Comparison of ENCODE assay signal across 23 mouse cellular contexts in the genomic region with DNA sequence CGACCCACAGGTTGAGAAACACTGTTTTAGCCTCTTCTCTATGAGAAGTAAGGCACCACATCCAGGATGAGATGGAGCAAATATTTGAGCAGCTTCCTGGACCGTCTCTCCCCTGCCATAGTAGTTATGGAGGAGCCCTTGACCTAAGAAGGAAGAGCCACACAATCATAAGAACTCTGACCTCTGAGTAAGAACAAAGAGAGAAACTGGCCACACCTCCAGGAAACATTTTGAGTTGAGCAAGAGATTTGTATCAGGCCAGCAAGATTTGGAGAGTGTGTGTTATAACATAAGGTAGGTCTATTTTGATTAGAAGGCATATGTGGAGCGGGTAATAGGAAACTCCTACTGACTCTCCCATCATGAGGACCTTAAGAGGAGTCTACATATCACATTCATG. TPM values are rescaled to one million over a fixed set of nuclear protein-coding genes. Genes with fewer than 3 reads are reported as not detected.
DNase-seq lines count a peak whose midpoint lies in the region; ATAC-seq and TF ChIP-seq lines count a peak whose summit lies in the region.
"Had no signal": no experiment of that assay in that cellular context is flagged by ENCODE, and none has a peak within 500 bp of the region (broad histone marks: within the 10 kb centered on the region; RNA-seq: fewer than 3 reads in every experiment).

No protein-coding gene starts in this region.

- WGBS in liver, adult 2 months: 51% methylated on average over 3 of the region's 3 CpGs
- WGBS in liver, embryonic 11.5 days: 73% methylated on average over 3 of the region's 3 CpGs

- no peak for TF ChIP-seq CTCF in liver, adult 2 months (IDR thresholded peaks at IDR 0.05; ENCODE audit: low read depth, low read length)

- H3K79me2 ChIP-seq in liver, adult 2 months (ENCODE audit: control insufficient read depth, insufficient read depth, low read length): no peaks in the 10 kb centered on the region

- no peak overlapping the region for H3K4me2 ChIP-seq in liver, embryonic 11.5 days
- H3K4me2 ChIP-seq: embryonic facial prominence, embryonic 15.5 days; heart, embryonic 13.5 days; hindbrain, embryonic 12.5 days had no signal

- H3K36me3 ChIP-seq in liver, adult 2 months (ENCODE audit: control insufficient read depth, insufficient read depth, low read length): no peaks in the 10 kb centered on the region
- no peaks in the 10 kb centered on the region for H3K36me3 ChIP-seq in liver, embryonic 11.5 days (ENCODE audit: control insufficient read depth, insufficient read depth, low read length)
- H3K36me3 ChIP-seq: embryonic facial prominence, embryonic 15.5 days; forebrain, embryonic 10.5 days; G1E; heart, embryonic 13.5 days; hindbrain, embryonic 12.5 days had no signal

- H3K9ac ChIP-seq in liver, adult 2 months (ENCODE audit: low read depth, low read length): no peak overlapping the region
- H3K9ac ChIP-seq in liver, embryonic 11.5 days (ENCODE audit: low read depth, low read length): no peak overlapping the region
- H3K9ac ChIP-seq: embryonic facial prominence, embryonic 15.5 days; heart, embryonic 13.5 days; hindbrain, embryonic 12.5 days had no signal

- ATAC-seq in liver, embryonic 11.5 days (replicated peaks; ENCODE audit: low FRiP score): no peak
- ATAC-seq: forebrain, embryonic 14.5 days; hindbrain, embryonic 16.5 days had no signal

- no peaks in the 10 kb centered on the region for H3K9me3 ChIP-seq in liver, embryonic 11.5 days (ENCODE audit: control insufficient read depth, low read length)
- H3K9me3 ChIP-seq: embryonic facial prominence, embryonic 15.5 days; hindbrain, embryonic 12.5 days had no signal

- H3K4me1 ChIP-seq in liver, adult 2 months (ENCODE audit: control insufficient read depth, insufficient read depth, low read length): peaks cover 8% of the 10 kb centered on the region; the same call in 1 of the 2 replicates
- peaks cover 3% of the 10 kb centered on the region for H3K4me1 ChIP-seq in liver, embryonic 11.5 days (replicated peaks; ENCODE audit: control insufficient read depth, insufficient read depth, low read length)

- H3K27ac ChIP-seq in liver, adult 2 months (replicated peaks; ENCODE audit: insufficient read depth, low read depth, low read length): no peak overlapping the region
- no peak overlapping the region for H3K27ac ChIP-seq in liver, embryonic 11.5 days (ENCODE audit: low read depth, low read length)
- H3K27ac ChIP-seq: embryonic facial prominence, embryonic 15.5 days; forebrain, embryonic 10.5 days; heart, embryonic 13.5 days; hindbrain, embryonic 12.5 days had no signal

- DNase-seq in liver, adult 2 months (ENCODE audit: extremely low read depth, low read depth, low spot score): peak; percentile 30
- DNase-seq in liver, embryonic 11.5 days (ENCODE audit: low spot score): no peak
- DNase-seq in 416B (ENCODE audit: low read depth): peak; percentile 62
- DNase-seq in adipocyte (ENCODE audit: low spot score): peak; percentile 43
- DNase-seq in yolk sac, embryonic 10.5 days (ENCODE audit: low spot score): peak; percentile 57
- DNase-seq in layer of hippocampus, postnatal 36 days: no peak
- DNase-seq: cerebellum, adult 2 months; cerebellum, postnatal 10 days; embryo, embryonic 11 days; gastrocnemius, postnatal 36 days; heart, postnatal 36 days had no signal

- H3K4me3 ChIP-seq in liver, adult 2 months (ENCODE audit: insufficient read depth, low read depth, low read length): no peak overlapping the region
- H3K4me3 ChIP-seq in liver, embryonic 11.5 days (ENCODE audit: low read depth, low read length): no peak overlapping the region
- H3K4me3 ChIP-seq: embryonic facial prominence, embryonic 15.5 days; erythroblast, embryonic 14.5 days; forebrain, embryonic 10.5 days; heart, embryonic 13.5 days; hindbrain, embryonic 12.5 days had no signal

- no peak for TF ChIP-seq POLR2A in liver, adult 2 months (IDR thresholded peaks at IDR 0.05; ENCODE audit: extremely low read depth, insufficient read depth, low read length)

- no peaks in the 10 kb centered on the region for H3K27me3 ChIP-seq in liver, adult 2 months (ENCODE audit: control insufficient read depth, insufficient read depth, low read length)
- H3K27me3 ChIP-seq in liver, embryonic 11.5 days (replicated peaks; ENCODE audit: control insufficient read depth, insufficient read depth, low read length): no peaks in the 10 kb centered on the region
- H3K27me3 ChIP-seq: embryonic facial prominence, embryonic 15.5 days; heart, embryonic 13.5 days; hindbrain, embryonic 12.5 days had no signal

RNA-seq across cellular contexts. Expression of a gene that starts 4.2 kb away (rescaled TPM):
- total RNA-seq in liver, adult 2 months (2014; rRNA removed): 1.8 and 2.1 TPM in 2 replicates
- polyA plus RNA-seq in liver, adult 2 months (2012; rRNA removed): 0.19 and 0.28 TPM in 2 replicates
- 6.2 and 6.6 TPM in 2 replicates for polyA plus RNA-seq in liver, embryonic 11.5 days (2014; fragmentation: Nextera tagmentation; extraction: Ambion mirVana)
- 10 to 100 TPM; 26.9 to 27.9 TPM for total RNA-seq in layer of hippocampus, postnatal 36 days (2021)
- polyA plus RNA-seq: erythroblast, embryonic 14.5 days had no signal

RNA-seq across cellular contexts. Expression of a gene that starts 48.6 kb away (rescaled TPM):
- total RNA-seq in liver, adult 2 months (2014; rRNA removed): not detected in 2 replicates
- polyA plus RNA-seq in liver, adult 2 months (2012; rRNA removed): not detected in 2 replicates
- polyA plus RNA-seq in liver, embryonic 11.5 days (2014; fragmentation: Nextera tagmentation; extraction: Ambion mirVana): not detected in 2 replicates
- total RNA-seq in layer of hippocampus, postnatal 36 days (2021): not detected
- total RNA-seq: adrenal gland, postnatal 14 days; G1E; gastrocnemius, adult 8-10 months; gastrocnemius, postnatal 36 days; heart, postnatal 36 days had no signal
- polyA plus RNA-seq: cerebellum, adult 2 months; embryonic facial prominence, embryonic 11.5 days; embryonic facial prominence, embryonic 15.5 days; erythroblast, embryonic 14.5 days; forebrain, embryonic 10.5 days; forebrain, embryonic 14.5 days; G1E; heart, embryonic 13.5 days; heart, postnatal 0 days; hindbrain, embryonic 12.5 days; hindbrain, embryonic 16.5 days had no signal

Comparison
In these comparisons a context has a peak if more than half of its experiments do, and no peak if none do; other contexts are left out.
1. DNase-seq: peak in liver, adult 2 months (single experiment), 416B (single experiment), adipocyte (single experiment) and yolk sac, embryonic 10.5 days (single experiment); none in liver, embryonic 11.5 days (single experiment) and layer of hippocampus, postnatal 36 days (0 of 2).